Mouse (Mus musculus) thymus, postnatal 0 days (tissue): ENCODE measurements around the gene Rnf149. TPM values are rescaled to one million over a fixed set of nuclear protein-coding genes. Genes with fewer than 3 reads are reported as not detected.
A peak's percentile ranks its signal among the peaks of the same experiment; 100 is the strongest.

Experiments used
- DNase-seq: peaks from one replicate; pipeline ENCODE4 v3.0.0-alpha.2; 2015; ENCODE audit warnings: low spot score
- polyA plus RNA-seq: library from polyadenylated mRNA; unstranded; fragments of >200 nt; fragmentation: Nextera tagmentation; extraction: Ambion mirVana; gene quantifications from 2 replicates; pipeline ENCODE4 v1.2.1, GENCODE M21; 2015

Rnf149 gene
- polyA plus RNA-seq, 1 experiment from 2014 or later = 18.3 TPM

DNA sequence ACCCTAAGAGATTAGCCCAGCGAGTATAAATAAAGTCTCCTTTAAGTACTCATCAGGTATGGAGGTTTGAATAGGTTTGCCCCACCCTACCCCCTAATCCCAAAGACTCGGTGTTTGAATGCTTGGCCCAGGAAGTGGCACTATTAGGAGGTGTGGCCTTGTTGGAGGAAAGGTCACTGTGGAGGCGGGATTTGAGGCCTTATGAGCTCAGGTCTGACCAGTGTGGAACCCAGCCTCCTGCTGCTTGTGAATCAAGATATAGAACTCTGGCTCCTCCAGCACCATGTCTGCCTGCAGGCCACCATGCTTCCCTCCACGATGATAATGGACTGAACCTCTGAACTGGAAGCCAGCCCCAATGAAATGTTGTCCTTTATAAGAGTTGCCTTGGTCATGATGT is 46.2 kb downstream of the Rnf149 start:
- DNase-seq = no peak

DNA sequence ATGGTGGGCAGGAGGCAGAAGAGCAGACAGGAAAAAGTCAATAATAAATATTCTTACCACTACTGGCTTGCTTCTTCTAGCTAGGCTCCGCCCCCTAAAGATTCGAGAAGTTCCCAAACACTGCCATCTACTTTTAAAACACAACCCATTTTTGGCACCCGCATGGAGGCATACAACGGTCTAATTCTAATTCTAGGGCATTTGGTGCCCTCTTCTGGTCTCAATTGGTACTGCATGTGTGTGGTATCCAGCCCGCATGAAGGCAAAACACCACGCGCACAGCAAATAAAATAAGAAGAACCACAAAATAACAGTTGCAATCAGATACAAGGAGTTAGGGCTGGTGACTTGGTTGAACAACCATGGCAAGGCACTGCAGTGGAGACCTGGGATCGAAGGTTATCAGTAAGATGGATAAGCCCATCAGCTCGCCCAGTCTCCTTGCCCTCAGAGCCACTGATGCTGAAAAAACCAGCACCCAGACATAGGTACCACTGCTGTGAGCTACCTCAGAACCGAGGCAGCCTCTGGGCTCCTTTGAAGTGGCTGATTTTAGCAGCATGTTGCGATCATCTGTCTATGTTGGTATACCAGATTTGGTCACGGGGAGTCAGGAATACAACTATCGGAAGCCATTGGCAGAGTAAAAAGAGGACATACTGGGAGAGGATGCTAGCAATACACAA is 46.8 kb downstream of the Rnf149 start:
- DNase-seq = peak; percentile 82

DNA sequence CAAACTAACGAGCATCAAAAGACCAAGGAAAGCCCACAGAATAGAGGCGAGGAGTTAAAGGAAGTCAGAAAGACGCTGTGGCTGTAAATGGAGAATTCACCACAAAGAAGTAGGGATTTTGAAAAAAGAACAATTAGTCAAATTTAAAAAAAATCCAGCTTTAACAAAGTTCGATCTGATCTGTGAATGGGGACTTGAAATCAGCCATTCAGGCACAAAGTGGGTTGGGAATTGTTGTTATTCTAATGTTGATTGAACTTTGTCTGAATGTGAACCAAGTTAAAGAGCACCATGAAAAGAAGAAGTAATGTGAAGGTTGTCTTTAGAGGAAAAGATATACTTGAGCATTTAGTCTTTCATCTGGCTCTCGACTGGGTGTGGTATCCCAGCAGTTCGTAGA is 48.9 kb downstream of the Rnf149 start:
- no peak for DNase-seq

DNA sequence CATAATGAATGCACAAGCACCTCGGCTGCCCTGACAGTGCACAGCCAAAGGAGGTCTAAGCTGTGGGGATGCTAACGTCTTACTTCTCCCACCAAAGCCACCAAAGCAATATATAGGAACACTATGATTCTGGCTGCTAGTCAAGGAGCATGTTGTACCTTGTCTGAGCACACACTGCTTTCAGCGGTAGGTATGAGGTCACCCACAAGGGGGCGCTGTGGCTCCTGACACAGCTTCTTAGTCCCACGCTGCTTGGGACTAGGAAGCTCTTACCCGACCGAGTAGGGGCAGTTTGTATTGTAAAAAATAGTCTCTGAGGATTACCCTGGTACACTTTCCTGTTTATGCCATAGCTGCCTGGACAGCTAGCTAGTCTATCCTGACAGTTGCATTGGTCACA is 49.8 kb downstream of the Rnf149 start:
- peak; percentile 88 for DNase-seq

DNA sequence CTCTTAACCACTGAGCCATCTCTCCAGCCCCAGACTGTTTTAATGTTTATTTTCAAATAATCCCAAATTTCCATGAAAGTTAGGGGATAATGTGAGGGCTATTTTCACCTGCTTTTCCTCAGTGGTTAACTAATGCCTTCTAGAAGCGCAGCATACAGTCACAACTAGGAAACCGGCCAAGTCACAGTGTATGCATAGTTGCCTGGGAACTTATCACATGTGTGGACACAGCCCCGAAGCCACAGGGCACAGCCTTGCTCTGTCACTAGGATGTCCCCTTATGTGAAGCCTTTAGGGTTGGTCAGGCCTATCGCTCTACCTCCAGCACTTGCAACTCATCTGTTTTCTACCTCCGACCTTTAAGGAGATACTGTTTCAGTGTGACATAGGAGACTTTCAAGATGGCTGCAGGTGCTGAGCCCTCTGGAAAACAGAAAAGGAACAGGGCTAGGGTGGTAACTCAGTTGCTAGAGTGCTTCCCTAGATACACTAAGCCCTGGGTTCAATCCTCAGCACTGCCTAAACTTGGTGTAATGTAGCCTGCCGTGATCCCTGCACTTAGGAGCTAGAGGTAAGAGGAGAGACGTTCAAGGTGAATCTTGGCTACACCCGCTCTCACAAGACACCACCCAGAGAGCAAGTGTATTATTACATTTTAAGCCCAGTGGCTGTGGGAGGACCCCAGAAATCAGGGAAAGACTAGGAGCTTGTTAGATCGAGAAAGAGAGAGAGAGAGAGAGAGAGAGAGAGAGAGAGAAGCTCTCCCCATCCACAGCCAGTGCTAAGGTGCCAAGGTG is 50.6 kb downstream of the Rnf149 start:
- DNase-seq = no peak

DNA sequence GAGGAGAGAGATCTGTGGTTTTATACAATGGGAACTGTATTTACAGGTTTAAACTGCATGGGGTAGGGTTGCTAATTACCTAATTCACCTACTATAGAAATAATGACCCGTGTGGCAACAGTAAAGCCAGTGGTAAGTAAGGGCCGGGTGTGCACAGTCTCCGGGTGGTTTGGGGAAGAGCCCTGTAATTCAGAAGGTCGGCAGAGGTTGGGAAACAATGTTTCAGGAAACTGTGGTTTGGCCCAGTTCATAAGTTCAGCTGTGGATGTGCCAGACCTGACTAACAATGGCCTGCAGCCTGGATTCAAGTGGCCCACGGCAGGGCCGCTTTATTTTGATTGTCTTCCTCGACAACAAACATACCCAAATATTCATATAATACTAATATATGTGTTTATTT is 51.4 kb downstream of the Rnf149 start:
- DNase-seq = no peak

DNA sequence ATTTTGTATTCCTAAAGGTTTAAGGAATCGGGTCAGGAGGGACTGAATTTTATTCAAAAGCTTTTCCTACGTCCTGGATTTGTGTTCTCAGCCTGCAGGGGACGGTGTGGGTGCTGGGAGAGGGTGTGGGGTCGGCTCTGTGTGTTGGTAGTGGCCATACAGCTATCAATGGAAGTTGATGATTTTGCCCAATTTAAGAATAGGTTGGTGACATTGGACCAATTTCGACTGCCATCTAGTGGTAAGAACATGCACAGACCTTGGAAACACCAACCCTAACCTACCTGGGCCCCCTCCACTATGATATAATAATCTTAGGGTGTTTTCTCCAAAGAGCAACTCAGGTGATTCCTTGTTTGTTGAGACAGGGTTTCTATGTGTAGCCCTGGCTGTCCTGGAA is 54.7 kb downstream of the Rnf149 start:
- DNase-seq = peak; percentile 56

DNA sequence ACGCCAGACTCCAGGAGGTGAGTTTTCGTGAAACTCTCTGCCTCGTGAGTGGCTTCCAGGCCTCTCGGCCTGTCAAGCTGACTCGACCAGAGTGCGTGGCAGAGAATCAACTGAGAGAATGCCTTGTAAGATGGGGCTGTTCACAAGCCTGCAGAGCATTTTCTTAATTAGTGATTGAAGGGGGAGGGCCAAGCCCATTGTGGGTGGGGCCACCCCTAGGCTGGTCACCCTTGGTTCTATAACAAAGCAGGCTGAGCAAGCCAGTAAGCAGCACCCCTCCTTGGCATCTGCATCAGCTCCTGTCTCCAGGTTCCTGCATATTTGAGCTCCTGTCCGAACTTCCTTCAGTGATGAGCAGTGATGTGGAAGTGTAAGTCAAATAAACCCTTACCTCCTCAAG is 55.9 kb downstream of the Rnf149 start:
- DNase-seq = no peak

DNA sequence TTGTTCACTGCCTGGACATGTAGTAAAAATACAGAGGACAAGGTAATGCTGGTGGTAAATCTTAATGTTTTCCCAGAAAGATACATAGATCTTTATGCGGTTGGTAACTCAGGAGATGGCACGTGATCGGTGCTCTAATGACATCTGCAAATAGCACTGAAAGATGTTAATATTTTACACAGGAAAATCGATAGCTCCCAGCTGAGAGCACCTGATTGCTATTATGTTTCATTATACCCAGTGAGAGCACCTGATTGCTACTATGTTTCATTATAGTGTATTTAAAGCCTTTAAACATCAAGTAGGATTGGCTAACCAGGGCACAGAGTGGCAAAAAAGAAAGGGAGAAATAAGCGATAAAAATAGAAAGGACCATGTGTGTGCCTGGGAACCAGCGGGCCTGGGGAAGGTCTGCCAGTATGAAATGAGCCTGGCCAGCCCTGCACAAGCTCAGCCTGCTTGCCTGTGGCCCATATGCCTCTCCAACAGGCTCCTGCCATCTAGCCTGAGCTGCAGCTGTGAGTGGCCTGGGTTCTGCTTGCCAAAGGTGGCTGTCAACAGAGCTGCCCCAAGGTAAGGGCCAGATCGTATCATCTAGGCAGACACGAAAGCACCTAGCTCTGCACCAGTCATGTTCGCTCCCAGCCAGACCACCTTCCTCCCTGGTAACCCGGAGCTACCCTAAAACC is 61.8 kb downstream of the Rnf149 start:
- DNase-seq = no peak

DNA sequence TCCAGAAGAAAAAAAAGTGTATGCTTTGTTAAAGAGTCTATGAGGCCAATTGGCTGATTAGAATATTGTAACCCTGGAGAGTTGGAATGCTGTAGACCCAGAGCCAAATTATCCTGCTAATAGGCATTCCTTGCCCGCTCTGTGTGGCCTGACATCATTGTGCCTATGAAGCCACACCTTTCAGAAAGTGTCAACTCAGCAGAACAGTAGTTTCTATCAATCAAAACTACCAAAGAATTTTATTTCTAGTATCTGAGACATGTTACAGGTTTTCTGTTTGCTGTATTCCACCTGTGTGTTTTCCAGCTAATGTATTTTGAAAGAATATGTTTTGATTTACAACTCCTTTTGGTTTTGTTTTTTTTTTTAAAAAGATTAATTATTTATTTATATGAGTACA is 65.0 kb downstream of the Rnf149 start:
- no peak for DNase-seq

DNA sequence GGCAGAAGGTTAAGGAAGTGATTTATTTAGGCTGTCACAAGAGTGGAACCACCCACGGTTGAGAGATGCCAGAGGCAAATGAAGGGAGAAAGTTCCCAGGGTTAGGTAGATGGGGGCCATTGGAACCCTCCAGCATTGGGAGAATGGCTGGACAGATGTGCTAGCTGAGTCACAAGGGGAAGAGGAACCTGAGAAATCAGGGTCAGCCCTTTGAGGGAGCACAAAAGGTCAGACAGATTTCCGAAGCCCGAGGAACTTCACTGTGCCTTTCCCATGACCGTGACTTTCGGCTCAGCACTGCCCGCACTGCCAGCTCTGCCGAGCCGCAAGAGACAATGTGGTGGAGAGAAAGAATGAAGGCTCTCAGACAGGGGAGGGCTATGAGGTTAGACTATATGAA is 65.4 kb downstream of the Rnf149 start:
- DNase-seq = no peak

DNA sequence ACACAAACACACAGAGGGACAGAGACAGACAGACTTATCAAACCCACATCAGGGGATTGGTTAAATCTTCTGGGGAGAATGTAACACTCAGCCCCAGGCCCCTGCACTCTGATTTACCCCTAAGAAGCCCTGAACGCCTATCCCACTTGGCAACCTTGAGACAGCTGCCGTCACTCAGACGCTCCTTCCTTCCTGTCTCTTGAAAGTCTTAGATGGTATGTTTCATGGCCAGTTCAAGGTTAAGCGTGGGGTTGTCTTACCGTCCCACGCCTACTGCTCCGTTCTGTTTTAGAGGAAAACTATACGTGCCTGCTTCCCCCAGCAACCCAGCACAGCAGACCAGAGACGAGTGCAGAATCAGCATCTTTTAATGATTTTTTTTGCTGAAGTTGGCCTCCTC is 71.6 kb downstream of the Rnf149 start:
- DNase-seq = no peak

DNA sequence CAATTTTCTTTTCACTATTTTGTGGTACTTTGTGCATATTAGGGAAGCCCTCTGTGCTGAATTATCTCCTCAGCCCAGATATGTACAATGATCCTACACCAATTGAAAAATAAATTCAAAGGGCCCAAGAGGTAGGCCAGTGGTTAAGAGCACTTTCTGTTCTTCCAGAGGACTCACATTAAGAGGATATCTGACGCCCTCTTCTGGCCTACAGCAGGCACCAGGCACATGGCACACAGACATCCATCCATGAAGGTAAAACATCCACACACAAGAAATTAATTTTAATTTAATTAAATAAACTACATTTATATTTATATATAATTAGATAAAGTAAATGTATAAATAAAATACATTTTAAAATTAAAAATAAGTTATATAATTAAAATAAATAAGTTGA is 72.9 kb downstream of the Rnf149 start:
- DNase-seq = peak; percentile 12

DNA sequence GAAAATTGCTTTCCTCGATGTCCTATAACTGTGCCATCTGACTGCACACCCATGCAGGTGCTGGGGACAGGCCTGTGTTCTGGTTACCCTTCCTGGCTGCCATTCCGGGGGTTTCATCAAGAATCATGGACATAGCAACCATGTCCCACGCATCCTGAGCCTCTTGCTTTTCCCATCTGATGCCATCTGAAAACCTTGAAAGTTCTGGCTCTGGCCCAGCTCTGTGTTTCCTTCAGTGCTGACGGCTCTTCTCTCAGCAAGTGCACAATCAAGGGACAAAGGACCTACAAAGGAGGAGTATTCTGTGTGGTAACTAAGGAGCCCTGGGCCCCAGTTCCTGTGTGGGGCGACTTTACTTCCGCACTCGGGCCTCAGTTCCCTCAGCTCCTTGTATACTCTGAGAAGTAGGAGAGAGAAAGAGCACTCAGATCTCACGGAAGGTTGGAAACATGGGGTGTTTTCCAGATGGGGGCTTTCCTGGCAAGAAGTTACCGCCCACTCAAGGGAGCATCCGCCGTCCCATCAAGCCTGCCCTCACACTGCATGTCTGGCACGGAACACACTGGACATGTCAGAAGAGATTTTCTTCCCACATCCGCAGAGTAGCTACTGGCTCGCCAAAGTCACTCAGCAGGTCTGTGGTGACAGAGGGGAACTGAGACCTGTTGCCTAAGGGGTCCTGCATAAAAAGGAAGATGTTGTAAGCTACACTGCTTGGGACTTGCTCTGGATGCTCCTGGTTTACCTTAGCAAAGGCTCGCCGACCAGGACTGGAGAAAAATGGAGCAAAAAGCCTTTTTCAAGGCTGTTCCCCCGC is 74.2 kb downstream of the Rnf149 start:
- DNase-seq = peak; percentile 34

Other genes with a start within 250 kb of the Rnf149 start
- gene Rpl31, start 209.6 kb downstream of the Rnf149 start, polyA plus RNA-seq = 740 and 743 TPM in 2 replicates
- 5.9 and 7.4 TPM in 2 replicates for gene Tbc1d8, start 98.7 kb downstream of the Rnf149 start, polyA plus RNA-seq
- 24.3 and 24.6 TPM in 2 replicates for gene Cnot11, start 42.4 kb downstream of the Rnf149 start, polyA plus RNA-seq
- 0.21 and 0.34 TPM in 2 replicates for gene Creg2, start 74.1 kb upstream of the Rnf149 start, polyA plus RNA-seq
- 0.12 and 0.31 TPM in 2 replicates for gene Rfx8, start 143.6 kb upstream of the Rnf149 start, polyA plus RNA-seq
- not detected in 2 replicates for gene Gm3646, start 227.9 kb upstream of the Rnf149 start, polyA plus RNA-seq